11 mouse cellular contexts compared by ENCODE assay signal in genomic region chr6:83244422-83245061, GRCm38 (mm10). TPM values are rescaled to one million over a fixed set of nuclear protein-coding genes. Genes with fewer than 3 reads are reported as not detected.
DNase-seq lines count a peak whose midpoint lies in the region; ATAC-seq and TF ChIP-seq lines count a peak whose summit lies in the region.
"Had no signal": no experiment of that assay in that cellular context is flagged by ENCODE, and none has a peak within 500 bp of the region (broad histone marks: within the 10 kb centered on the region; RNA-seq: fewer than 3 reads in every experiment).

No protein-coding gene starts in this region.

- DNase-seq in heart, postnatal 4 days: no peak
- no peak for DNase-seq in liver, embryonic 14.5 days (ENCODE audit: low read depth in 3 of 3, low spot score in 3 of 3)
- DNase-seq in liver, postnatal 0 days: no peak
- DNase-seq in brain, embryonic 14.5 days (ENCODE audit: low read depth): peak; percentile 50
- DNase-seq: thymus, postnatal 36 days had no signal

- peaks cover 27% of the 10 kb centered on the region for H3K4me1 ChIP-seq in heart, embryonic 13.5 days
- peaks cover 22 to 36% of the 10 kb centered on the region in 2 experiments for H3K4me1 ChIP-seq in liver, embryonic 14.5 days (replicated peaks; ENCODE audit: control insufficient read depth in 2 of 2, insufficient read depth in 2 of 2, low read length in 1 of 2)
- H3K4me1 ChIP-seq in liver, postnatal 0 days (ENCODE audit: insufficient read depth): no peaks in the 10 kb centered on the region
- peaks cover 40% of the 10 kb centered on the region for H3K4me1 ChIP-seq in limb, embryonic 12.5 days (replicated peaks)
- H3K4me1 ChIP-seq in hindbrain, embryonic 16.5 days (ENCODE audit: control insufficient read depth, insufficient read depth, low read depth, low read length): no peaks in the 10 kb centered on the region
- H3K4me1 ChIP-seq: hindbrain, embryonic 13.5 days; midbrain, embryonic 13.5 days had no signal

- no peak for ATAC-seq in heart, embryonic 13.5 days (ENCODE audit: extremely low read depth, insufficient number of reproducible peaks, low FRiP score, low TSS enrichment)
- no peak for ATAC-seq in liver, embryonic 14.5 days (ENCODE audit: insufficient read depth)
- ATAC-seq in liver, postnatal 0 days: no peak
- 0 out of 2 replicates have a peak, but pooled peaks have one; percentile 35 for ATAC-seq in limb, embryonic 12.5 days (ENCODE audit: insufficient number of reproducible peaks, insufficient read depth, low FRiP score, low TSS enrichment, low read depth)
- no peak for ATAC-seq in hindbrain, embryonic 16.5 days
- no peak for ATAC-seq in CD4-positive, CD25-positive, alpha-beta regulatory T cell, adult 4 months
- ATAC-seq: midbrain, embryonic 13.5 days had no signal

- no peak for TF ChIP-seq EP300 in liver, embryonic 14.5 days (IDR thresholded peaks at IDR 0.05; ENCODE audit: low read depth)
- TF ChIP-seq EP300 in liver, postnatal 0 days (IDR thresholded peaks at IDR 0.05; ENCODE audit: low read depth): no peak

- no peak for TF ChIP-seq CTCF in liver, embryonic 14.5 days (IDR thresholded peaks at IDR 0.05; ENCODE audit: low read depth)
- TF ChIP-seq CTCF in liver, postnatal 0 days (IDR thresholded peaks at IDR 0.05; ENCODE audit: low read depth): no peak
- no peak for TF ChIP-seq CTCF in brain, embryonic 14.5 days (IDR thresholded peaks at IDR 0.05; ENCODE audit: borderline replicate concordance, extremely low read depth, insufficient read depth, insufficient read length)

- H3K36me3 ChIP-seq in heart, embryonic 13.5 days: no peaks in the 10 kb centered on the region
- H3K36me3 ChIP-seq in liver, embryonic 14.5 days (replicated peaks; ENCODE audit: control insufficient read depth, insufficient read depth, low read depth): no peaks in the 10 kb centered on the region
- no peaks in the 10 kb centered on the region for H3K36me3 ChIP-seq in liver, postnatal 0 days (replicated peaks; ENCODE audit: insufficient read depth, low read length)
- H3K36me3 ChIP-seq in limb, embryonic 12.5 days: no peaks in the 10 kb centered on the region
- H3K36me3 ChIP-seq in hindbrain, embryonic 16.5 days (ENCODE audit: control insufficient read depth, insufficient read depth, low read length): no peaks in the 10 kb centered on the region
- H3K36me3 ChIP-seq: hindbrain, embryonic 13.5 days; midbrain, embryonic 13.5 days had no signal

- no peak overlapping the region for H3K9ac ChIP-seq in heart, embryonic 13.5 days
- H3K9ac ChIP-seq in liver, embryonic 14.5 days (replicated peaks): no peak overlapping the region
- no peak overlapping the region for H3K9ac ChIP-seq in liver, postnatal 0 days (replicated peaks)
- H3K9ac ChIP-seq in limb, embryonic 12.5 days (replicated peaks): no peak overlapping the region
- no peak overlapping the region for H3K9ac ChIP-seq in hindbrain, embryonic 16.5 days (ENCODE audit: low read depth, low read length)
- H3K9ac ChIP-seq: hindbrain, embryonic 13.5 days; midbrain, embryonic 13.5 days had no signal

- H3K9me3 ChIP-seq in heart, embryonic 13.5 days: no peaks in the 10 kb centered on the region
- no peaks in the 10 kb centered on the region for H3K9me3 ChIP-seq in liver, embryonic 14.5 days (ENCODE audit: control insufficient read depth, low read length)
- no peaks in the 10 kb centered on the region for H3K9me3 ChIP-seq in liver, postnatal 0 days (ENCODE audit: low read length)
- no peaks in the 10 kb centered on the region for H3K9me3 ChIP-seq in limb, embryonic 12.5 days
- H3K9me3 ChIP-seq in hindbrain, embryonic 16.5 days (ENCODE audit: control insufficient read depth, low read length): no peaks in the 10 kb centered on the region
- H3K9me3 ChIP-seq: hindbrain, embryonic 13.5 days; midbrain, embryonic 13.5 days had no signal

- peak overlapping the region; percentile 58; the same call in 1 of the 2 replicates for H3K27ac ChIP-seq in heart, embryonic 13.5 days (replicated peaks)
- H3K27ac ChIP-seq in liver, embryonic 14.5 days: peak overlapping the region; percentile 93
- no peak overlapping the region for H3K27ac ChIP-seq in liver, postnatal 0 days (ENCODE audit: low read depth)
- H3K27ac ChIP-seq in limb, embryonic 12.5 days: peak overlapping the region; percentile 59; the same call in 1 of the 2 replicates
- no peak overlapping the region for H3K27ac ChIP-seq in hindbrain, embryonic 16.5 days (ENCODE audit: low read depth, low read length)
- H3K27ac ChIP-seq: hindbrain, embryonic 13.5 days; midbrain, embryonic 13.5 days had no signal

- peaks cover 19% of the 10 kb centered on the region for H3K27me3 ChIP-seq in heart, embryonic 13.5 days (replicated peaks)
- H3K27me3 ChIP-seq in liver, embryonic 14.5 days (ENCODE audit: control insufficient read depth, insufficient read depth, low read length): peaks cover 8% of the 10 kb centered on the region
- H3K27me3 ChIP-seq in liver, postnatal 0 days (ENCODE audit: insufficient read depth, low read length): peaks cover 3% of the 10 kb centered on the region; the same call in 1 of the 2 replicates
- peaks cover 26% of the 10 kb centered on the region for H3K27me3 ChIP-seq in limb, embryonic 12.5 days
- H3K27me3 ChIP-seq in hindbrain, embryonic 16.5 days (replicated peaks; ENCODE audit: control insufficient read depth, insufficient read depth, low read length): 0 out of 2 replicates have a peak, but pooled peaks cover 2% of the 10 kb centered on the region

- H3K4me3 ChIP-seq in heart, embryonic 13.5 days: no peak overlapping the region
- H3K4me3 ChIP-seq in liver, embryonic 14.5 days (ENCODE audit: insufficient read depth in 1 of 2, low read depth in 2 of 2, low read length in 2 of 2): no peak overlapping the region
- H3K4me3 ChIP-seq in liver, postnatal 0 days (ENCODE audit: low read depth, low read length): no peak overlapping the region
- H3K4me3 ChIP-seq in limb, embryonic 12.5 days (replicated peaks): no peak overlapping the region
- H3K4me3 ChIP-seq in hindbrain, embryonic 16.5 days (ENCODE audit: low read length): no peak overlapping the region
- H3K4me3 ChIP-seq: hindbrain, embryonic 13.5 days; midbrain, embryonic 13.5 days had no signal

- 52% methylated on average over 10 of the region's 10 CpGs for WGBS in heart, embryonic 13.5 days
- 62% methylated on average over 10 of the region's 10 CpGs for WGBS in liver, embryonic 14.5 days (ENCODE audit: insufficient replicate concordance)
- 67% methylated on average over 10 of the region's 10 CpGs for WGBS in liver, postnatal 0 days (ENCODE audit: insufficient replicate concordance)
- 16% methylated on average over 10 of the region's 10 CpGs for WGBS in limb, embryonic 12.5 days
- WGBS in hindbrain, embryonic 16.5 days: 67% methylated on average over 10 of the region's 10 CpGs

- H3K4me2 ChIP-seq in heart, embryonic 13.5 days: no peak overlapping the region
- no peak overlapping the region for H3K4me2 ChIP-seq in liver, embryonic 14.5 days (ENCODE audit: low read depth)
- H3K4me2 ChIP-seq in liver, postnatal 0 days (ENCODE audit: low read depth, low read length): no peak overlapping the region
- H3K4me2 ChIP-seq in limb, embryonic 12.5 days: peak overlapping the region; percentile 13; the same call in 1 of the 2 replicates
- H3K4me2 ChIP-seq in hindbrain, embryonic 16.5 days (ENCODE audit: low read length): no peak overlapping the region
- H3K4me2 ChIP-seq: hindbrain, embryonic 13.5 days; midbrain, embryonic 13.5 days had no signal

- TF ChIP-seq POLR2A in brain, embryonic 14.5 days (IDR thresholded peaks at IDR 0.05; ENCODE audit: borderline replicate concordance, extremely low read depth, insufficient read depth, insufficient read length, poor library complexity, severe bottlenecking): no peak

RNA-seq across cellular contexts. Expression of gene Slc4a5, which starts 24.9 kb away (rescaled TPM):
- polyA plus RNA-seq in heart, embryonic 13.5 days (2015; fragmentation: Nextera tagmentation; extraction: Ambion mirVana): 0.11 and 0.37 TPM in 2 replicates
- total RNA-seq in heart, postnatal 4 days (2021): under 1 TPM in 1 of 2 experiments, not detected in 1; 0.12 TPM
- polyA plus RNA-seq in liver, embryonic 14.5 days (2012; rRNA removed): 1.1 and 1.4 TPM in 2 replicates
- polyA plus RNA-seq in liver, embryonic 14.5 days (2014; fragmentation: Nextera tagmentation; extraction: Ambion mirVana): 0.52 and 0.73 TPM in 2 replicates
- polyA plus RNA-seq in liver, postnatal 0 days (2015; fragmentation: Nextera tagmentation; extraction: Ambion mirVana): 0.04 and 0.05 TPM in 2 replicates
- 2.1 and 7.0 TPM in 2 replicates for polyA plus RNA-seq in brain, embryonic 14.5 days (2012; rRNA removed)
- 0.49 and 0.68 TPM in 2 replicates for polyA plus RNA-seq in limb, embryonic 12.5 days (2016; fragmentation: Nextera tagmentation; extraction: Ambion mirVana)
- polyA plus RNA-seq in hindbrain, embryonic 16.5 days (2015; fragmentation: Nextera tagmentation; extraction: Ambion mirVana): 2.5 and 2.8 TPM in 2 replicates
- polyA plus RNA-seq in CD4-positive, CD25-positive, alpha-beta regulatory T cell, adult 4 months (2017; shearing (Covaris generic)): 1 to 10 TPM in 1 of 2 experiments, under 1 TPM in 1; 0.75 to 1.1 TPM

Comparison
In these comparisons a context has a peak if more than half of its experiments do, and no peak if none do; other contexts are left out.
1. H3K27ac ChIP-seq: peak in heart, embryonic 13.5 days (single experiment), liver, embryonic 14.5 days (single experiment) and limb, embryonic 12.5 days (single experiment); none in liver, postnatal 0 days (single experiment) and hindbrain, embryonic 16.5 days (single experiment).